Mouse (Mus musculus) MN1 (cell line): Measurements from ENCODE around the gene Wfdc13.
A peak's percentile ranks its signal among the peaks of the same experiment; 100 is the strongest.
"Not testable (repeated sequence)": the region's sequence is repeated elsewhere in the genome, so short reads cannot be mapped to it uniquely, and the experiment has no call there.

Source experiments
- DNase-seq: peaks from one replicate; pipeline ENCODE4 v3.0.0-alpha.2; 2016; ENCODE audit warnings: low spot score

Wfdc13 gene

GRCm38 (mm10) chr2:164716194-164716786 is 31.4 kb downstream of the Wfdc13 start:
- not testable (repeated sequence) for DNase-seq

- no peak for DNase-seq
These were observed 38.4 kb downstream of the Wfdc13 start for GRCm38 (mm10) chr2:164723276-164723675.

GRCm38 (mm10) chr2:164725895-164726619 is 41.1 kb downstream of the Wfdc13 start:
- DNase-seq: peak; percentile 72

GRCm38 (mm10) chr2:164731719-164732118 is 46.8 kb downstream of the Wfdc13 start:
- DNase-seq: no peak

GRCm38 (mm10) chr2:164733259-164733658 is 48.4 kb downstream of the Wfdc13 start:
- DNase-seq: no peak

GRCm38 (mm10) chr2:164734839-164735238 is 49.9 kb downstream of the Wfdc13 start:
- DNase-seq: no peak

- no peak for DNase-seq
These were observed 50.5 kb downstream of the Wfdc13 start for GRCm38 (mm10) chr2:164735446-164735845.
